Mouse (Mus musculus): ENCODE results near the gene Apon.

DNA sequence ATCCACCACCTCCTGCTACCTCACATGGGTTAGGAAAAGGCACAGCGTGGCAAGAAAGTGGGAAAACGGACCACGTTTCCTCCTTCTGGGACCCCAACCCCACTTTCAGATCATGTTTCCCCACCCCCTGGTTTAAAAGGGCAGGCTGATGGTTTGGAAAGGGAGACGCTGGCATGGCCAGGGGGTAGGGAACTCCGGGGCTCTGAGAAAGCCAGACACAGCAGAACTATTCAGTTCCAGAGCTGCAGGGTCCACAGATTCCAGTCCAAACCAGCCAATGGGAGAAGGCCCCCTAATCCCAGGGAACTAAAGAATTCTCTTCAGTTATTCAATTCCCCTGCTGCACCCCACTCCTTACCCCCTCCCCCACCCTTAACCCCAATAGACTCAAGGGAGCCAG, 28.8 kb upstream of the Apon start:
- TF ChIP-seq CTCF (IDR thresholded peaks at IDR 0.05; ENCODE audit: low read depth) (no peak), EP300 (IDR thresholded peaks at IDR 0.05; ENCODE audit: low read depth) (no peak)

Data from liver, postnatal 0 days (tissue).